Mouse (Mus musculus): ENCODE measurements at regions not wholly inside any gene's neighbourhood (a gene's known extent, or its start where the extent isn't known, plus 50 kb on each side); places are given as distances from the start of the nearest gene placed in this dataset.

GRCm38 (mm10) chr10:26493801-26494200, 118.0 kb upstream of the L3mbtl3 start:
- H3K27me3 ChIP-seq (ENCODE audit: control insufficient read depth, insufficient read depth, low read length), result no peaks in the 10 kb centered on the region
- no peaks in the 10 kb centered on the region for H3K36me3 ChIP-seq (replicated peaks; ENCODE audit: control insufficient read depth, insufficient read depth, low read length)
- H3K4me2 ChIP-seq (ENCODE audit: low read depth, low read length), result no peak overlapping the region
- no peak for DNase-seq (ENCODE audit: low spot score)
- WGBS, result 90% methylated on average over 2 of the region's 2 CpGs
- H3K9ac ChIP-seq (replicated peaks; ENCODE audit: low read depth, low read length), result no peak overlapping the region
- ATAC-seq (ENCODE audit: insufficient read depth, low read depth), result no peak
- H3K9me3 ChIP-seq (replicated peaks; ENCODE audit: control insufficient read depth, low read length), result no peaks in the 10 kb centered on the region
- no peak overlapping the region for H3K4me3 ChIP-seq (ENCODE audit: low read depth, low read length)
- 0 out of 2 replicates have a peak, but pooled peaks cover 4% of the 10 kb centered on the region for H3K4me1 ChIP-seq (ENCODE audit: control insufficient read depth, insufficient read depth)
- H3K27ac ChIP-seq (ENCODE audit: low read depth), result no peak overlapping the region
- TF ChIP-seq CTCF (IDR thresholded peaks at IDR 0.05; ENCODE audit: low read depth) (no peak), EP300 (IDR thresholded peaks at IDR 0.05; ENCODE audit: low read depth) (no peak)

- 52% methylated on average over 9 of the region's 9 CpGs for WGBS
- ATAC-seq (ENCODE audit: insufficient read depth, low read depth), result no peak
- H3K4me3 ChIP-seq (ENCODE audit: low read depth, low read length), result 0 out of 2 replicates have a peak overlapping the region, but pooled peaks have one; percentile 17
Measured at GRCm38 (mm10) chr10:26494380-26494781, 118.6 kb upstream of the L3mbtl3 start.

GRCm38 (mm10) chr10:26500265-26500935, 124.6 kb upstream of the L3mbtl3 start:
- 84% methylated on average over 12 of the region's 12 CpGs for WGBS
- DNase-seq (ENCODE audit: low spot score), result no peak

More at GRCm38 (mm10) chr10:26494380-26494781, 118.6 kb upstream of the L3mbtl3 start:
- Histone ChIP-seq H3K4me1 (ENCODE audit: control insufficient read depth, insufficient read depth) (0 out of 2 replicates have a peak, but pooled peaks cover 4% of the 10 kb centered on the region), H3K9ac (replicated peaks; ENCODE audit: low read depth, low read length) (no peak overlapping the region), H3K4me2 (ENCODE audit: low read depth, low read length) (peak overlapping the region; percentile 44; the same call in 1 of the 2 replicates), H3K9me3 (replicated peaks; ENCODE audit: control insufficient read depth, low read length) (no peaks in the 10 kb centered on the region), H3K27me3 (ENCODE audit: control insufficient read depth, insufficient read depth, low read length) (no peaks in the 10 kb centered on the region), H3K27ac (ENCODE audit: low read depth) (no peak overlapping the region), H3K36me3 (replicated peaks; ENCODE audit: control insufficient read depth, insufficient read depth, low read length) (no peaks in the 10 kb centered on the region)
- TF ChIP-seq CTCF (IDR thresholded peaks at IDR 0.05; ENCODE audit: low read depth) (peak; percentile 69), EP300 (IDR thresholded peaks at IDR 0.05; ENCODE audit: low read depth) (no peak)
- peak; percentile 54 for DNase-seq (ENCODE audit: low spot score)

GRCm38 (mm10) chr10:26520879-26521278, 145.1 kb upstream of the L3mbtl3 start:
- no peak overlapping the region for H3K9ac ChIP-seq (replicated peaks; ENCODE audit: low read depth, low read length)
- H3K4me2 ChIP-seq (ENCODE audit: low read depth, low read length), result no peak overlapping the region
- WGBS, result 55% methylated on average over 6 of the region's 6 CpGs
- no peak overlapping the region for H3K27ac ChIP-seq (ENCODE audit: low read depth)
- no peaks in the 10 kb centered on the region for H3K9me3 ChIP-seq (replicated peaks; ENCODE audit: control insufficient read depth, low read length)
- TF ChIP-seq CTCF (IDR thresholded peaks at IDR 0.05; ENCODE audit: low read depth) (no peak), EP300 (IDR thresholded peaks at IDR 0.05; ENCODE audit: low read depth) (no peak)
- H3K36me3 ChIP-seq (replicated peaks; ENCODE audit: control insufficient read depth, insufficient read depth, low read length), result no peaks in the 10 kb centered on the region
- no peaks in the 10 kb centered on the region for H3K27me3 ChIP-seq (ENCODE audit: control insufficient read depth, insufficient read depth, low read length)
- ATAC-seq (ENCODE audit: insufficient read depth, low read depth), result no peak
- no peaks in the 10 kb centered on the region for H3K4me1 ChIP-seq (ENCODE audit: control insufficient read depth, insufficient read depth)
- no peak for DNase-seq (ENCODE audit: low spot score)
- no peak overlapping the region for H3K4me3 ChIP-seq (ENCODE audit: low read depth, low read length)

More at GRCm38 (mm10) chr10:26500265-26500935, 124.6 kb upstream of the L3mbtl3 start:
- Histone ChIP-seq H3K9ac (replicated peaks; ENCODE audit: low read depth, low read length) (no peak overlapping the region), H3K4me2 (ENCODE audit: low read depth, low read length) (no peak overlapping the region), H3K4me3 (ENCODE audit: low read depth, low read length) (no peak overlapping the region), H3K4me1 (ENCODE audit: control insufficient read depth, insufficient read depth) (no peaks in the 10 kb centered on the region), H3K36me3 (replicated peaks; ENCODE audit: control insufficient read depth, insufficient read depth, low read length) (no peaks in the 10 kb centered on the region), H3K27ac (ENCODE audit: low read depth) (no peak overlapping the region), H3K27me3 (ENCODE audit: control insufficient read depth, insufficient read depth, low read length) (no peaks in the 10 kb centered on the region), H3K9me3 (replicated peaks; ENCODE audit: control insufficient read depth, low read length) (no peaks in the 10 kb centered on the region)
- TF ChIP-seq EP300 (IDR thresholded peaks at IDR 0.05; ENCODE audit: low read depth) (no peak), CTCF (IDR thresholded peaks at IDR 0.05; ENCODE audit: low read depth) (no peak)
- no peak for ATAC-seq (ENCODE audit: insufficient read depth, low read depth)

- TF ChIP-seq EP300 (IDR thresholded peaks at IDR 0.05; ENCODE audit: low read depth) (no peak), CTCF (IDR thresholded peaks at IDR 0.05; ENCODE audit: low read depth) (no peak)
- no peak for ATAC-seq (ENCODE audit: insufficient read depth, low read depth)
- no peaks in the 10 kb centered on the region for H3K27me3 ChIP-seq (ENCODE audit: control insufficient read depth, insufficient read depth, low read length)
Measured at GRCm38 (mm10) chr10:26525848-26526546, 150.2 kb upstream of the L3mbtl3 start.

More at GRCm38 (mm10) chr10:26525848-26526546, 150.2 kb upstream of the L3mbtl3 start:
- Histone ChIP-seq H3K4me1 (ENCODE audit: control insufficient read depth, insufficient read depth) (no peaks in the 10 kb centered on the region), H3K4me3 (ENCODE audit: low read depth, low read length) (no peak overlapping the region), H3K4me2 (ENCODE audit: low read depth, low read length) (no peak overlapping the region), H3K27ac (ENCODE audit: low read depth) (no peak overlapping the region), H3K9ac (replicated peaks; ENCODE audit: low read depth, low read length) (no peak overlapping the region), H3K9me3 (replicated peaks; ENCODE audit: control insufficient read depth, low read length) (no peaks in the 10 kb centered on the region), H3K36me3 (replicated peaks; ENCODE audit: control insufficient read depth, insufficient read depth, low read length) (no peaks in the 10 kb centered on the region)
- DNase-seq (ENCODE audit: low spot score), result no peak
- 62% methylated on average over 4 of the region's 4 CpGs for WGBS
